19 mouse cellular contexts compared by ENCODE assay signal in genomic region chr14:121495120-121495519, GRCm38 (mm10). TPM values are rescaled to one million over a fixed set of nuclear protein-coding genes. Genes with fewer than 3 reads are reported as not detected.
"Had no signal": no experiment of that assay in that cellular context is flagged by ENCODE, and none has a peak within 500 bp of the region (broad histone marks: within the 10 kb centered on the region; RNA-seq: fewer than 3 reads in every experiment).

No protein-coding gene starts in this region.

- H3K4me2 ChIP-seq: limb, embryonic 13.5 days; liver, embryonic 12.5 days; liver, embryonic 15.5 days had no signal

- H3K36me3 ChIP-seq: limb, embryonic 10.5 days; limb, embryonic 13.5 days; liver, embryonic 12.5 days; liver, embryonic 15.5 days had no signal

- H3K27ac ChIP-seq: layer of hippocampus, adult 2 months; limb, embryonic 10.5 days; limb, embryonic 13.5 days; liver, embryonic 12.5 days; liver, embryonic 15.5 days; macrophage; stomach, postnatal 0 days had no signal

- H3K9me3 ChIP-seq: limb, embryonic 10.5 days; limb, embryonic 13.5 days; liver, embryonic 12.5 days; liver, embryonic 15.5 days had no signal

- ATAC-seq: liver, embryonic 12.5 days had no signal

- H3K9ac ChIP-seq: limb, embryonic 13.5 days; liver, embryonic 12.5 days; liver, embryonic 15.5 days had no signal

- H3K4me3 ChIP-seq: layer of hippocampus, adult 2 months; limb, embryonic 10.5 days; limb, embryonic 13.5 days; liver, embryonic 12.5 days; liver, embryonic 15.5 days had no signal

- H3K4me1 ChIP-seq: liver, embryonic 12.5 days; liver, embryonic 15.5 days had no signal

- DNase-seq: kidney, adult 18-20 months; kidney, adult 9 months; kidney, postnatal 14 days; kidney, postnatal 4 days; layer of hippocampus, adult 9-11 months; liver; midbrain, embryonic 14.5 days; thymus, adult 2 months; thymus, postnatal 25 days had no signal

RNA-seq across cellular contexts. Expression of gene Slc15a1, which starts 9.9 kb away (rescaled TPM):
- polyA plus RNA-seq: limb, embryonic 10.5 days; limb, embryonic 13.5 days; liver, embryonic 12.5 days; liver, embryonic 15.5 days; macrophage; midbrain, embryonic 14.5 days; neural tube, embryonic 11.5 days; neural tube, embryonic 14.5 days; stomach, embryonic 14.5 days had no signal
